Mouse (Mus musculus) layer of hippocampus, postnatal 25 days (tissue): Measurements from ENCODE around the gene Dnajb9. TPM values are rescaled to one million over a fixed set of nuclear protein-coding genes. Genes with fewer than 3 reads are reported as not detected.

Source experiments
- microRNA-seq, 2 experiments: library from miRNA; unstranded; fragments of <30 nt; microRNA quantifications; one replicate each; pipeline ENCODE4 v1.2.0; 2021
- total RNA-seq, 2 experiments: library from RNA; stranded (reverse); gene quantifications; 2 replicates each; pipeline ENCODE4 v1.2.3; 2021

The Dnajb9 gene
- total RNA-seq, 2 experiments from 2014 or later = 36.5 to 38.8 TPM

Small RNA genes lying within 50 kb of the gene (microRNA-seq; reads per million reads assigned to microRNA genes)
- 0.18 to 0.20 reads per million in 2 experiments for gene Mir5627

Other genes with a start within 250 kb of the Dnajb9 start
- gene Pnpla8, start 11.0 kb upstream of the Dnajb9 start, total RNA-seq = 100 to 1,000 TPM; 108 to 125 TPM
- gene Nrcam, start 118.6 kb upstream of the Dnajb9 start, total RNA-seq = 100 to 1,000 TPM; 499 to 527 TPM